Mouse (Mus musculus) 416B (cell line): Measurements from ENCODE around the gene Wdfy2.
A peak's percentile ranks its signal among the peaks of the same experiment; 100 is the strongest.

Experiments
- DNase-seq: peaks from one replicate; pipeline ENCODE4 v3.0.0; 2011; ENCODE audit warnings: low read depth

Gene Wdfy2

DNA sequence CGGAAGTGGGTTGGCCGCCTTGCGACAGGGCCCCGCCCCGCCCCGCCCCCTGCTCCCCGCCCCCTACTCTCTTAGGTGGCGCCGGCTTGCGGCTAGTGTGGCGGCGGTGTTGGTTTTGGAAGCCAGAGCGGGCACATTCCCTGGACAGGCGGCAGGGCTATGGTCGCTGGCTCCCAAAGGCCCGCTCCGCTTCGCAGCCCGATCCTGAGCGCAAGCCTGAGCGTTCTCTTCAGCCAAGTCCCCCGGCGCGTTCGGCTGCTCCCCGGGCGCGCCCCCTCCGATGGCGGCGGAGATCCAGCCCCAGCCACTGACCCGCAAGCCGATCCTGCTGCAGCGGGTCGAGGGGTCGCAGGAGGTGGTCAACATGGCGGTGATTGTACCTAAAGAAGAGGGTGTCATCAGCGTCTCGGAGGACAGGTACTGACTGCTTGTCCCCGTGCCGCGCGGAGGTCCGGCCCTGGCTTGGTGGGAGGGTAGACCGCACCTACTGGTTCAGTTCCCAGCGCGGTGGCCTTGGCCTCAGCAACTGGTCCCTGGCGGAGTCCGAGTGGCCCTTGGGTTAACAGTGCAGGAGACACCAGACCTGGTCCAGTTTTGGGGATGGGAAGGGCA lies at the start of gene Wdfy2:
Wdfy2 (plus strand) TSS at position 38 of the 612 bp plus-strand sequence.
- DNase-seq: peak; percentile 67

DNA sequence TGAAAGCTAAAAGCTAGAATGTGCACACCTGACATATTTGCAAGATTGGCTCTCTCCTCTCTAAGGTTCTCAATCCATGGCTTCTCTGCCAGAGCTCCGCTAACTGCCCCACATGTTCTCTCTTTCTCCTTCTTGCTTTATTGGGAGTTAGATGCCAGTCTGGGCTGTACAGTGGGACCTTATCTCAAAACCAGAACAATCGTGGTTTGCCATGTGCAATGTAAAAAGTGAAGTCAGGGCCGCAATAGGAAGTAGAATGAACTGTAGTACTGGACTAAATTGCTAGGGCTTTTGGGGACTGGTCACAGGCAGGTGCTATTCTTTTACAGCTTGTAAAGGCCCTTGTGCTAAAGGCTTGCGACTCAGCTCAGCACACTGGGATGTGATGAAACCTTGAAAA lies 48.2 kb upstream of the Wdfy2 start:
- peak; percentile 80 for DNase-seq

DNA sequence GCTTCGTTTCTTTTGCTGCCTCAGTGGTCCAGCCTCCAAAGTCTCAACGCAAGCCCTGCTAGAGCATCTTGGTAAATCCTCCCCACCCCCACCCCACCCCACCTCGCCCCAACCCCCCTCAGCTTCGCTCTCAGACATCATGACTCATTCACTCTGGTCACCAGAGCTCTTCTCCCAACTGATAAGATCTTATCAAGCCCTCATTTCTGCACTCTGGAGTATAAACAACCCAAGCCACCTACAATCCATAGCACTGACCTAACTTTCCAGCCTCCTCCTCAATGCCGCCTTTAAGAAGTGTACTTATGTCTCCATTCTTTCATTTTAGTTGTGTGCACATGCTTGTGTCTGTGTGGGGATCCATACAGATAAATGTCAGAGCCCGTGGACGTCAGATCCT lies 41.8 kb upstream of the Wdfy2 start:
- DNase-seq: peak; percentile 84

GRCm38 (mm10) chr14:62798608-62799101 lies 38.8 kb upstream of the Wdfy2 start:
- DNase-seq: peak; percentile 88

- DNase-seq: no peak
Observed at GRCm38 (mm10) chr14:62800791-62801190, 36.7 kb upstream of the Wdfy2 start.

DNA sequence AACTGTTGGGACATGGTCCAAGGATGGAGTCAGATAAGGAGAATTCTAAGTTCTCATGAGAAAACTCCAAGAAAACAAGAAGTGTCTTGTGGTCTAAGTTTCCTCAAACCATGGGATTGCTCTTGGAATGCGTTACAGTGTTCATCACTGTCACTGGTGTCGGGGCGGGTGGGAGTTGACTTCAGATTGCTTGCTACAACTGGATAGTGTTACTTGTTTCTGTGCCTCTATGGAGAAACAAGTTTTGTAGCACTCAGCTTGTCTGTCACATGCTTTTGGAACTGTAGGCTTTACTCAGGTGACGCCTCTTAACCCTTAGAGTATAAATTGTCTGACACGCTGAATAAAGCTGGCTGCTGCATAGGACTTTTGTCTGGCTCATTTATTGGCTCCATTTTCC lies 34.3 kb upstream of the Wdfy2 start:
- no peak for DNase-seq

DNA sequence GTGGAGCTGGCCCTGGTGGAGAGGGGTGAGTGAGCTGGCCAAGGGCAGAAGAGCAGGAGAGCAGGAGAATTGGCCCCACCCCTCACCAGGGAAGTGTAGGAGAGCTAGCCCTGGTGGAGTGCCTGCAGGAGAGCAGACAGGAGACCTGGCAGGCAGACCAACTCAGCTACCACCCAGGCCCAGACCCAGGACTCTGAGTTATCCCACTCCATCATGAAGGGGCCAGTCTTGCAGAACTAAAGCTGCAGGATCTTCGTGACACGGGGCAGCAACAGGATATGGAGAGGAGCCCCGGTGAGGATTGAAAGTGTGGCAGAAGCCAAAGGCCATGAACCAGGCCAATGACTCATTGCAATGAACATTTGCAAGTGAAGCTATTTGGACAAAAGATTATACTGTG lies 30.6 kb upstream of the Wdfy2 start:
- peak; percentile 18 for DNase-seq

- no peak for DNase-seq
Observed at GRCm38 (mm10) chr14:62808661-62809523, 28.6 kb upstream of the Wdfy2 start.

GRCm38 (mm10) chr14:62812765-62813164 lies 24.7 kb upstream of the Wdfy2 start:
- peak; percentile 92 for DNase-seq

DNA sequence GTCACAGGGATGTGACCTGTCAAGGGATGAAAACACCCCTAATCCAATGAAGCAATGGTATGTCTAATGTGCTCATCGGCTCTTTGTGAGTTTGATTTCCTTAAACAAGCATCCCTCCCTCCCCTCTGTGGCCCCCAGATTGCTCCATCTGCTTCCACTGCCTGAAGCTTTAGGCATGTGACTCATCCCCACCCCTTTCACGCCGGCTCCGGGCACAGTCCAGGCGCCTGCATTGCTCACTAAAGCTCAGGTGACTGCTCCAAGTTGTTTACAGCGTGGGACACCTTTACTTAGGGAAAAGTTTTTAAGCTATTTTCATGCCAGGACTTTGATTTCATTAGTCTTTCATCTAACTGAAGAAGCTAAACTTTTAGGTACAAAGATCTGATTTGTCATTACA lies 22.9 kb upstream of the Wdfy2 start:
- DNase-seq: peak; percentile 74

GRCm38 (mm10) chr14:62816827-62817226 lies 20.7 kb upstream of the Wdfy2 start:
- DNase-seq: no peak

GRCm38 (mm10) chr14:62825575-62826332 lies 11.7 kb upstream of the Wdfy2 start:
- no peak for DNase-seq

DNA sequence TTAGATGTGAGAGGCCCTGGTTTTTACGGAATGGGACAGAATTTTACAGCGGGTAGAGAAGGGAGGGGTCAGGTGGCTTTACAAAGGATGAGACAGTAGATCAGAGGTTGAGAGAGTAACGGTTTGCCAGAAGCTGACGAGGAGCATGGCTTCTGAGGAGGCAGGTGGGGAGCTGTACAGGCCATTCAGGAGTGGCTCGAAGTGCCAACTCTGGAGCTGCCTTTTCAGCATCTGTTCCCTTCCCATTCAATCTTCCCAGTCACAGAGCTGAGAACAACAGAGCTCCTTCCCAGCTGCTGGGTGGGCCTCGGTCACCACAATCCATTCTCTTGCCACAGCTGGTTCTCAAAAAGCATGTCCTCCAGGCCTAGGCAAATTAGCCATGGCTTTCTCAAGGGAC lies 8.2 kb upstream of the Wdfy2 start:
- DNase-seq: no peak

GRCm38 (mm10) chr14:62831691-62832275 lies 5.7 kb upstream of the Wdfy2 start:
- no peak for DNase-seq

- no peak for DNase-seq
Observed at GRCm38 (mm10) chr14:62833036-62833435, 4.4 kb upstream of the Wdfy2 start.

DNA sequence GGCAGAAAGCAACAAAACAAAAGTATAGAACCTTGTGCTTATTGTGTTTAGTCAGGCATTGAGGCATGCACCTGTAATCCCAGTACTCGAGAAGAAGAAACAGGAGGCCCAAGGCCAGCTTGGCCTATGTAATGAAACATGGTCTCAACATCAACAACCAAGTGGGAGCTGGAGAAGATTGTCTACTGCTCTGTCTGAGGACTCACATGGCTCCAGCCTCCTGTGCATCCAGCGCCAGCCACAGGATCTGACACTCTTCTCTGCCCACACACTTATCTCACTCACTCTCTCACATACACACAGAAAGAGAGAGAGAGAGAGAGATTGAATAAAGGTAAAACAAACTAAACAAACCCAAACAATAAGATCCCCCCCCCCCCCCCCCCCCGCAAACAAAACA lies 3.9 kb upstream of the Wdfy2 start:
- DNase-seq: no peak

- DNase-seq: peak; percentile 56
Observed at GRCm38 (mm10) chr14:62835737-62836136, 1.7 kb upstream of the Wdfy2 start.

DNA sequence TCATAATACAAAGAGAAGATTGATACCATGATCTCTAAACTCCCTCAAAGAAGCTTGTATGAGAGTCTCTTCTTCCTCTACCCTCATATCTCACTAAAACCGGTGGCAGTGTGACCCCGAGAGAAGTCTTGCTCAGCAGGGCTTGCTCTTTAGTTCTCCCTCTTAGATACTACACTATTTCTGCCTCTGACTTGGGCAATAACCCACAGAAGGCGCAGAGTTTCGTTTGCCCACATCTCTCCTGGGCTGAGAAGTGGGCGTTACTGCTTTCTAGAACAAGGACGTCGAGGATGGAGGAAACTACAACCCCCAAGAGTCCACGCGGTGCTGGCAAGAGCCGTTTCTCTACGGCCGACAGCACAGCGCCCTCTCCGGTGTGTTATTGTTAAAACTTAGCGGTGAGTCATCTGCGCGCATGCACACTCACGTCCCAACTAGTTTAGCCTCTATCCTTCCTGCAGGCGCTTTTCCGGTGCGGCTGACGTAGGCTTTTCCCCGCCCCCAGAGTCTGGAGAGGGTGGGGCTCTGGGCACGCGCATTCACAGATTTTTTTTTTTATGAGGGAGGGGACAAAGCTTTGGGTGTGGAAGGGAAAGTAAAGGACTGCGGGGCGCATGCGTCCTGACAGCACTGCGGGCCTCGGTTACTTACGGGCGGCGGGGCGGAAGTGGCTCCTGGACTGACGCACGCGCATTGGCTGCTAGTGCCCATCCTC lies 395 bp upstream of the Wdfy2 start:
- DNase-seq: peak; percentile 100

DNA sequence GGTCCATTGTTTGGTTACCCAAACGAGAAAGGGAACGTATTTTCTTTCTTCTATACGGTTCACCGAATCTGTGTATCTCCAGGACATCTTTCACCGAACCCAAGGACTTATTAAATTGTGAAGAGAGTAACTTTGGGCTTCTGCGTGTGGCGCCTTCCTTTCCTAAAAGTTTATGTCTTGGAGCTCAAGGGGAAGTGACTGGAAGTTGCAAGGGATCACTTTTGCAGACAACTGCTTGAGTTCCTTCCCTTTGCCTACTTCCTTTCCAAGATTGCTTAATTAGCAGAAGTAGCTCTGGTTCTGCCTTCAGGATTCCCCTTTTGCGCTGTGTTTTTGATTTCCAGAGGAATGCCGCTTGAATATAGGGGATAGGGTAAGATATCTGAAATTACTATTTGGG lies 858 bp downstream of the Wdfy2 start:
- DNase-seq: no peak

DNA sequence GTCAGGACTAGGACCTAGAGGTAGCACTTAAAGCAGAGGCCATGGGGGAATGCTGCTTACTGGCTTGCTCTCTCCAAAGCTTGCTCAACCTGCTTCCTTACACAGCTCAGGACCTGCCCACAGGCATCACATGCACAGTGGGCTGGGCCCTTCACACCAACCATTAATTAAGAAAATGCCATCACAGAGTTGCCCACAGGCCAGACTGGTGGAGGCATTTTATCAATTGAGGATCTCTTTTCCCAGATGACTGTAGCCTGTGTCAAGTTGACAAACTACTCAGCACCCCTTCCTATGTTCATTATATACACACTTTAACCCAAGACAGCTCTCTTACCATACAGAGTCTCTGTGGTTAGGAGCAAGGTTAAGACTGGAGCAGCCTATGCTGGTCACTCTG lies 4.2 kb downstream of the Wdfy2 start:
- peak; percentile 16 for DNase-seq

GRCm38 (mm10) chr14:62842495-62842894 lies 5.0 kb downstream of the Wdfy2 start:
- no peak for DNase-seq

DNA sequence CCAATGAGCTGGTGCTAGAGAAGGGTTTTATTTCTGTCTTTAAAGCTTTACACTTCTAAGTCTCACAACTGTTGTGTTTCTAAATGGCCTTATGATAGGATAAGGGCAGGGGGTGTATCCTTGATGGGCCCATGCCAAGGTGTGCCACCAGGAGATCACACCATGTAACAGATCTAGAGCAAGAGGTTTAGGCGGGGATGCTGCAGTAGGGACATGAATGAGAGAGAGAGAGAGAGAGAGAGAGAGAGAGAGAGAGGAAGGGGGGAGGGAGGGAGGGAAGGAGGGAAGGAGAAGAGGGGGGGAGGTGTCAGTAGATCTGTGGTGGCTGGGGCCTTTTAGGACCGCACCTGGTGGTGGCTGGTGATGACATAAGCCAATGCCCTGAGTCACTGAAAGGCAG lies 5.5 kb downstream of the Wdfy2 start:
- no peak for DNase-seq
